Mouse (Mus musculus): ENCODE results near the gene Olfr823. TPM values are rescaled to one million over a fixed set of nuclear protein-coding genes. Genes with fewer than 3 reads are reported as not detected.
"Not testable (repeated sequence)": the region's sequence is repeated elsewhere in the genome, so short reads cannot be mapped to it uniquely, and the experiment has no call there.

The Olfr823 gene
- polyA plus RNA-seq (2012; rRNA removed) = not detected in 2 replicates

DNA sequence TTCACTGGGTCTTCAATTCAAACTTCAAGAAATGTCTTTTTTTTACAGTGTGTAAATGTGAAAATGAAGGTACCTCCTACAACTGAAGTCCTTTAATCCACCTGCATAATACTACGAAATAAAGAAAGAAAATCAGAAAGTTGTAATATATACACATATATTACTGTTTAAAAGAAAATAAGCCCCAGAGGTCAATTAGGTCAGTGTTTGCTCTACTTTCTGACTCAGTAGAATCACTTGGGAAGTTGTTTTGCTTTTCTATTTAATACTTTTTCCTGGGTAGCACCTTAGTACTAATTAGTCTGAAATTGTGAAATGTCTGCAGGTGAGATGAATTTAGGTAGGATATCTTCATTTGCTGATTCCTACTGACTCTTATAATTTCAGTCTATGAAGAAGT is at the start of gene Olfr823:
Olfr823 (minus strand) TSS at position 101 of the 400 bp plus-strand sequence.
- H3K27ac ChIP-seq (ENCODE audit: insufficient read depth, low read length); H3K4me1 ChIP-seq (ENCODE audit: control insufficient read depth, insufficient read depth, low read length); H3K4me3 ChIP-seq (ENCODE audit: insufficient read depth, low read length): not testable (repeated sequence)

DNA sequence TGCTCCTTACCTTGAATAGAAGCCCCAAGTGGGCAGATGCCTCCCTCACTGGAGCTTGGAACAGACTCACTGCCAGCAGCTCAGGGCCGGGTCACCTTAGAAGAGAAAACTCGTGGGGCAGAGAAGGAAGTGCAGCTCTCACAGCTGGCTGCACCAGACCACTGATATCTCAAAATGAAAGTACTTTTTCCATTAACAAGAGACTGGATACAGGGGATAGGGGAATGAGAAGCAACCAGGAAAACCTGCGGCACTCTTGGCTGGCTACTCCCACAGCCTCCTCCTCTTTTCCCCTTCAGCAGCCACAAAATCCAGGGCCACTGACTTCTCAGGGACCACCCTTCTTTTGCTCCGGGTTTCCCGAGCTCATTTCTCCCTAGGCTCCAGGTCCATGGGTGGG is 28.9 kb upstream of the Olfr823 start:
- no peaks in the 10 kb centered on the region for H3K4me1 ChIP-seq (ENCODE audit: control insufficient read depth, insufficient read depth, low read length)
- H3K27ac ChIP-seq (ENCODE audit: insufficient read depth, low read length) = no peak overlapping the region
- no peak for TF ChIP-seq POLR2A (IDR thresholded peaks at IDR 0.05; ENCODE audit: extremely low read depth, insufficient read depth, low read length)
- H3K4me3 ChIP-seq (ENCODE audit: insufficient read depth, low read length) = no peak overlapping the region

DNA sequence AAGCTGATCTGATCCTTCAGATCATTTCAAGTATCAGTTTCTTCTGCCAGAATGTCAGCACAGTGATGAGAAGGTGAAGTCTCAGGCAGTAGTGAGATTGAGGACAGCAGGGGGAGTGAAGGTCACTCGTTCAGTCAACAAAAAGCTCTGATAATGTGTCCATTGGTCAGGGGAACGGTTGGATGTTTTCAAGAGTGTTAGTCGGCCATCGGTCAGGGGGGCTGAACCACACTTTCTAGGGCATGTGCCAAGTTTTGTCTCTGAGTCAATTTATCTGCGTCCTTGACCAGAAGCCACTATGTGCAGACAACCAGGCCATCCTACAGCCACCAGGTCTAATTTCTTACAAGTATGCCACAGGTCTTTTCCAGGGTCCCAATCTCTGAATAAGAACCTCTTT is 27.3 kb upstream of the Olfr823 start:
- H3K4me1 ChIP-seq (ENCODE audit: control insufficient read depth, insufficient read depth, low read length); H3K4me3 ChIP-seq (ENCODE audit: insufficient read depth, low read length); H3K27ac ChIP-seq (ENCODE audit: insufficient read depth, low read length): not testable (repeated sequence)

DNA sequence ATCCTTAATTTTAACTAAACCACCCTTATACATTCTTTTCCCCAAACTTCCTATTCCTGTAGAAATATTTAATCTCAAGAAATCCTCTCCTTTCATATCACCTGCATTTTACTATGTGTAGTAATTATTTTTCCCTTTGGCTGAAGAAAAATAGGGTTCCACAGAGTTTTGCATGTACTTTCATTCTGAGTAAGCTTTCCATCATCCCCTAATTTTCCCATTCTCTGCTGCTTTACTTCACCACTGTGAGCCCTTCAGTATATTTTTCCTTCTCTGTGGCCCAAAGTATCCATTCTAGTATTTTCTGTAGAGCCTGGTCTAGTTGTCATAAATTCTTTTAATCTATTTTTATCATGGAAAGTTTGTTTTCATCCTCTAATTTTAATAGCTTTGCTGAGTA is 19.6 kb upstream of the Olfr823 start:
- TF ChIP-seq CTCF (IDR thresholded peaks at IDR 0.05; ENCODE audit: extremely low read depth, insufficient read depth, low read length) (no peak), POLR2A (IDR thresholded peaks at IDR 0.05; ENCODE audit: extremely low read depth, insufficient read depth, low read length) (no peak)
- H3K4me3 ChIP-seq (ENCODE audit: insufficient read depth, low read length) = no peak overlapping the region
- no peaks in the 10 kb centered on the region for H3K4me1 ChIP-seq (ENCODE audit: control insufficient read depth, insufficient read depth, low read length)
- no peak overlapping the region for H3K27ac ChIP-seq (ENCODE audit: insufficient read depth, low read length)

DNA sequence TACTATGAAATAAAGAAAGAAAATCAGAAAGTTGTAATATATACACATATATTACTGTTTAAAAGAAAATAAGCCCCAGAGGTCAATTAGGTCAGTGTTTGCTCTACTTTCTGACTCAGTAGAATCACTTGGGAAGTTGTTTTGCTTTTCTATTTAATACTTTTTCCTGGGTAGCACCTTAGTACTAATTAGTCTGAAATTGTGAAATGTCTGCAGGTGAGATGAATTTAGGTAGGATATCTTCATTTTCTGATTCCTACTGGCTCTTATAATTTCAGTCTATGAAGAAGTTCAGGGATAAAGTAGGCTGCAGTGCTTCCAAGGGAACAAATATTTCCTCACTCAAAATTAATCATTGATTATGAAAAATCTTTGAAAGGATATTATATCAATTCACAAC is 14.7 kb upstream of the Olfr823 start, which contains the start of gene Olfr824:
Olfr824 (minus strand) TSS at position 101 of the 400 bp plus-strand sequence.
- not testable (repeated sequence) for H3K4me1 ChIP-seq (ENCODE audit: control insufficient read depth, insufficient read depth, low read length); H3K27ac ChIP-seq (ENCODE audit: insufficient read depth, low read length); H3K4me3 ChIP-seq (ENCODE audit: insufficient read depth, low read length)

DNA sequence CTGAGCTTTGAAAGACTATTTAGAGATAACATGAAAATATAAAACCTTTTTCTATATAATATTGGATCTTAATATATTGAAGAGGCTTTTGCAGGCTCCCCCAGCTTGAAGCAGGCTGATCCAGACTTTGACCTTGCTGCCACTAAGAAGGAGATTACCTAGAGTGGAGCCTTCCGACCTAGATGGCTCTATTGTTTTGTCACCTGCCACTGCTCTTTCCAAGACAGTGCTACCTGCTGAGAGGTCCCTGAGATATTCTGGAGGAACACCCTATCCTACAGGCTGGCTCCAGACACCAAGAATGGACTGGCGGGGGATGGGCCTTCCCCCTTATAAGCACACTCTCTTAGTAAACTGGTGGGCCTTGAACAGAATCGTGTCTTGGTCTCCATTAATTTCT is 862 bp upstream of the Olfr823 start:
- not testable (repeated sequence) for H3K4me3 ChIP-seq (ENCODE audit: insufficient read depth, low read length); H3K27ac ChIP-seq (ENCODE audit: insufficient read depth, low read length); H3K4me1 ChIP-seq (ENCODE audit: control insufficient read depth, insufficient read depth, low read length)

DNA sequence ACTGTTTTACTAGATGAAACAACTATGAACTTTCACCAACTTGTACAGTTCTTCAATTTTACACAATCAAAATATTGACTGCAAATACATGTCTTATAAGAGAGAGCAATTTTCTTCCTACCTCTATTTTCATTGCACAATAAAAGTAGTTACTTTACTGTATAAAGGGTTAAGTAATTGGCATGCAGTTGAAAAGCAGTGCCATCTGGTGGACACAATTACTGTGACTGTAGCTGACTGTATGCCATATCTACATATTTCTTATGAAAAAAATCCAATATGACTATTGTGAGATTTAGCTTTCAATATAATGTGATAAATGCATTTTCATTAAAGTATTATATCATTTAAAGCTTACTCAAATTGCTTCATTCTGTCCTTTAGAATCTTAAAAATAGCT is 19.1 kb downstream of the Olfr823 start:
- Histone ChIP-seq H3K4me3 (ENCODE audit: insufficient read depth, low read length) (no peak overlapping the region), H3K4me1 (ENCODE audit: control insufficient read depth, insufficient read depth, low read length) (no peaks in the 10 kb centered on the region), H3K27ac (ENCODE audit: insufficient read depth, low read length) (no peak overlapping the region)
- TF ChIP-seq CTCF (IDR thresholded peaks at IDR 0.05; ENCODE audit: extremely low read depth, insufficient read depth, low read length) = no peak
- TF ChIP-seq POLR2A (IDR thresholded peaks at IDR 0.05; ENCODE audit: extremely low read depth, insufficient read depth, low read length) = no peak

DNA sequence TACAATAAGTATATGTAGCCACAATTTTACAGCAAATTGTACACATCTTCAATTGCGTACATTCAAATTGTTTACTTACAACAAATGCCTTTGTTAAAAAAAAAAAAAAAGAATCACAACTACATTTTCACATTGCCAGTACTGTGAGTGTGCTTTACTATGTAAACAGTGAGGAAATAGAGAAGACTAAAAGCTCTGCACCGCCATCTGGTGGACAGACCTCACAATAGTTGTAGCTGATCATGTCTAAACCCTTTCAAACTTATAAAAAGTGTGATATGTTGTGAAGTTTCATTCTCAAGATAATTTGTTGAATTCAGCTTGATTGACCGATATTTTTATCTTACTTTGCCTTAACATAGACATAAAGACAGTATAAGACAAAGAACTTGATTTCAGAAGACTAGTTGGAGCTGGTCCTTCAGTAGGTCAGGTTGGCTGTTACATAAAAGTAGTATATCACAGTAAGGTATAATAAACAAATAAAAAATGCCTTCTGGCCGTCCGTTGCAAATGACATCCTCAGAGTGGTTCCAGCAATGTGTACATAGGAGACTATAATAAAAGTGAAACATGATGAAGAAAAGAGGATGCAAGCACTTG is 22.2 kb downstream of the Olfr823 start:
- Histone ChIP-seq H3K4me3 (ENCODE audit: insufficient read depth, low read length) (no peak overlapping the region), H3K27ac (ENCODE audit: insufficient read depth, low read length) (no peak overlapping the region), H3K4me1 (ENCODE audit: control insufficient read depth, insufficient read depth, low read length) (no peaks in the 10 kb centered on the region)
- TF ChIP-seq CTCF (IDR thresholded peaks at IDR 0.05; ENCODE audit: extremely low read depth, insufficient read depth, low read length) = peak; percentile 28; the same call in 1 of the 2 replicates
- no peak for TF ChIP-seq POLR2A (IDR thresholded peaks at IDR 0.05; ENCODE audit: extremely low read depth, insufficient read depth, low read length)

DNA sequence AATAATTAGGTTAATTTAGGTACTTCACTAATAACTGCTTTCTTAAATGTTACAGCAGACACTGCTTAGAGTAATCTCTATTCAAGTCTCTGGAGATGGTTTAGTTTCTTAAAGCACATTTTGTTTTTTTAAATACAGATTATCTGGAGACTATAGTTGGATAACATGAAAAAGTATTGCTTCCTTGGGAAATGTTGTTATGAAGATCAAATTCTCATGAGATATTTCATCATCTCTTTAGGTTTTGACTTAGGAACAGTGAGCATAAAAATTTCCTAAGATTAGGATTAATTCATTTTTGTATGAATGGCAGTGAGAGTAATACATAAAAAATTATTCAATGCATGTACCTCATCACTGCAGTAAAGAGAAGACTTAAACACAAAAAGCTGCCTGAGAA is 44.3 kb downstream of the Olfr823 start, which contains the start of gene Olfr822:
Olfr822 (plus strand) TSS at position 301 of the 400 bp plus-strand sequence.
- Histone ChIP-seq H3K27ac (ENCODE audit: insufficient read depth, low read length) (no peak within 1 kb of the TSS), H3K4me3 (ENCODE audit: insufficient read depth, low read length) (no peak within 1 kb of the TSS), H3K4me1 (ENCODE audit: control insufficient read depth, insufficient read depth, low read length) (no peaks in the 10 kb centered on the region)
- no peak for TF ChIP-seq POLR2A (IDR thresholded peaks at IDR 0.05; ENCODE audit: extremely low read depth, insufficient read depth, low read length)
- no peak for TF ChIP-seq CTCF (IDR thresholded peaks at IDR 0.05; ENCODE audit: extremely low read depth, insufficient read depth, low read length)

Other genes starting within 250 kb of the Olfr823 start
- not detected in 2 replicates for gene Olfr814, start 235.5 kb downstream of the Olfr823 start, polyA plus RNA-seq (2012; rRNA removed)
- gene Olfr815, start 209.5 kb downstream of the Olfr823 start, polyA plus RNA-seq (2012; rRNA removed) = not detected in 2 replicates
- gene Olfr816, start 199.8 kb downstream of the Olfr823 start, polyA plus RNA-seq (2012; rRNA removed) = not detected in 2 replicates
- gene Olfr818, start 166.3 kb downstream of the Olfr823 start, polyA plus RNA-seq (2012; rRNA removed) = not detected in 2 replicates
- not detected in 2 replicates for gene Olfr819, start 148.1 kb downstream of the Olfr823 start, polyA plus RNA-seq (2012; rRNA removed)
- gene Olfr247, start 139.2 kb downstream of the Olfr823 start, polyA plus RNA-seq (2012; rRNA removed) = not detected in 2 replicates
- gene Gm10310, start 130.3 kb downstream of the Olfr823 start, polyA plus RNA-seq (2012; rRNA removed) = not detected in 2 replicates
- not detected in 2 replicates for gene Olfr820, start 102.8 kb downstream of the Olfr823 start, polyA plus RNA-seq (2012; rRNA removed)
- gene Olfr821, start 85.0 kb downstream of the Olfr823 start, polyA plus RNA-seq (2012; rRNA removed) = not detected in 2 replicates
- not detected in 2 replicates for gene Olfr822, start 44.2 kb downstream of the Olfr823 start, polyA plus RNA-seq (2012; rRNA removed)
- not detected in 2 replicates for gene Olfr824, start 14.6 kb upstream of the Olfr823 start, polyA plus RNA-seq (2012; rRNA removed)
- gene Olfr825, start 51.4 kb upstream of the Olfr823 start, polyA plus RNA-seq (2012; rRNA removed) = not detected in 2 replicates
- gene Olfr826, start 68.8 kb upstream of the Olfr823 start, polyA plus RNA-seq (2012; rRNA removed) = not detected in 2 replicates
- gene Olfr827, start 99.0 kb upstream of the Olfr823 start, polyA plus RNA-seq (2012; rRNA removed) = not detected in 2 replicates
- gene Neurod4, start 164.9 kb upstream of the Olfr823 start, polyA plus RNA-seq (2012; rRNA removed) = 0.81 and 1.1 TPM in 2 replicates
- 0.06 and 0.13 TPM in 2 replicates for gene Tespa1, start 207.5 kb upstream of the Olfr823 start, polyA plus RNA-seq (2012; rRNA removed)

Data from cortical plate, adult 2 months (tissue).